Mouse (Mus musculus) lung, embryonic 16.5 days (tissue): ENCODE measurements around the gene Dab2ip. TPM values are rescaled to one million over a fixed set of nuclear protein-coding genes. Genes with fewer than 3 reads are reported as not detected.

Source experiments
- ATAC-seq: fragments of 200-750 bp; cut with Nextera tagmentation; 2 replicates; pipeline ENCODE4 v1.8.0; 2017; ENCODE audit warnings: low read depth, mild to moderate bottlenecking, moderate library complexity
- H3K27ac ChIP-seq: fragments of 300-500 bp; sonication (generic); 2 replicates; pipeline ENCODE4 v1.5.1; 2014; ENCODE audit warnings: mild to moderate bottlenecking, control low read depth, low read length
- H3K27me3 ChIP-seq: fragments of 300-500 bp; sonication (generic); 2 replicates; pipeline ENCODE4 v1.6.1; 2014; ENCODE audit warnings: low read depth, low read length, mixed read lengths; ENCODE audit not compliant: control insufficient read depth, insufficient read depth
- H3K36me3 ChIP-seq: fragments of 300-500 bp; sonication (generic); 2 replicates; pipeline ENCODE4 v1.6.1; 2014; ENCODE audit warnings: low read length; ENCODE audit not compliant: control insufficient read depth, insufficient read depth
- H3K4me1 ChIP-seq: fragments of 300-500 bp; sonication (generic); replicated peaks from 2 replicates; pipeline ENCODE4 v1.6.1; 2014; ENCODE audit warnings: low read length, mixed read lengths; ENCODE audit not compliant: control insufficient read depth, insufficient read depth
- H3K4me2 ChIP-seq: fragments of 300-500 bp; sonication (generic); 2 replicates; pipeline ENCODE4 v1.6.1; 2014; ENCODE audit warnings: low read depth, low read length, control low read depth
- H3K4me3 ChIP-seq: fragments of 300-500 bp; sonication (generic); 2 replicates; pipeline ENCODE4 v1.5.1; 2014; ENCODE audit warnings: mild to moderate bottlenecking, low read length, control low read depth
- H3K9ac ChIP-seq: fragments of 300-500 bp; sonication (generic); 2 replicates; pipeline ENCODE4 v1.6.1; 2014; ENCODE audit warnings: low read length, control low read depth
- H3K9me3 ChIP-seq: fragments of 300-500 bp; sonication (generic); 2 replicates; pipeline ENCODE4 v1.6.1; 2016; ENCODE audit warnings: low read length; ENCODE audit not compliant: control insufficient read depth
- WGBS: fragments of 180-500 bp; shearing (Covaris S2); extraction: QIAGEN DNeasy Blood & Tissue Kit; methylation state at CpG from one replicate; pipeline ENCODE4 v1.1.7; 2014; 5-methylcytosine and 5-hydroxymethylcytosine counted together
- polyA plus RNA-seq: library from polyadenylated mRNA; unstranded; fragments of >200 nt; fragmentation: Nextera tagmentation; extraction: Ambion mirVana; gene quantifications from 2 replicates; pipeline ENCODE4 v1.2.1, GENCODE M21; 2015

Gene Dab2ip
- polyA plus RNA-seq, 1 experiment from 2014 or later, result 34.2 TPM

- Histone ChIP-seq H3K27ac (no peak overlapping the region), H3K36me3 (no peaks in the 10 kb centered on the region), H3K9me3 (no peaks in the 10 kb centered on the region), H3K9ac (no peak overlapping the region), H3K4me3 (no peak overlapping the region), H3K4me1 (no peaks in the 10 kb centered on the region), H3K27me3 (no peaks in the 10 kb centered on the region), H3K4me2 (no peak overlapping the region)
- 84% methylated on average over 12 of the region's 12 CpGs for WGBS
- no peak for ATAC-seq
These were observed 211.3 kb downstream of the Dab2ip start for GRCm38 (mm10) chr2:35769398-35769797.

GRCm38 (mm10) chr2:35770541-35770940 lies 212.5 kb downstream of the Dab2ip start:
- Histone ChIP-seq H3K4me1 (peaks cover 3% of the 10 kb centered on the region), H3K4me3 (no peak overlapping the region)
- WGBS, result 73% methylated on average over 2 of the region's 2 CpGs

GRCm38 (mm10) chr2:35775651-35776055 lies 217.6 kb downstream of the Dab2ip start:
- Histone ChIP-seq H3K27me3 (no peaks in the 10 kb centered on the region), H3K9ac (no peak overlapping the region), H3K4me2 (no peak overlapping the region), H3K27ac (no peak overlapping the region), H3K36me3 (no peaks in the 10 kb centered on the region), H3K4me1 (peaks cover 9% of the 10 kb centered on the region), H3K4me3 (no peak overlapping the region), H3K9me3 (no peaks in the 10 kb centered on the region)
- WGBS, result 16% methylated on average over 5 of the region's 5 CpGs
- ATAC-seq, result peak; percentile 87

More at GRCm38 (mm10) chr2:35770541-35770940, 212.5 kb downstream of the Dab2ip start:
- H3K27me3 ChIP-seq, result no peaks in the 10 kb centered on the region
- H3K36me3 ChIP-seq, result no peaks in the 10 kb centered on the region
- H3K4me2 ChIP-seq, result no peak overlapping the region
- H3K27ac ChIP-seq, result no peak overlapping the region
- H3K9me3 ChIP-seq, result no peaks in the 10 kb centered on the region
- no peak overlapping the region for H3K9ac ChIP-seq
- no peak for ATAC-seq

- Histone ChIP-seq H3K36me3 (no peaks in the 10 kb centered on the region), H3K9me3 (no peaks in the 10 kb centered on the region), H3K9ac (no peak overlapping the region), H3K4me2 (no peak overlapping the region), H3K4me1 (peaks cover 9% of the 10 kb centered on the region), H3K27me3 (no peaks in the 10 kb centered on the region), H3K4me3 (no peak overlapping the region), H3K27ac (no peak overlapping the region)
- no peak for ATAC-seq
- 71% methylated on average over 9 of the region's 9 CpGs for whole genome bisulfite sequencing
These were observed 218.9 kb downstream of the Dab2ip start for GRCm38 (mm10) chr2:35776935-35777334.

- no peak for ATAC-seq
- no peak overlapping the region for H3K9ac ChIP-seq
- no peak overlapping the region for H3K4me2 ChIP-seq
- H3K27me3 ChIP-seq, result no peaks in the 10 kb centered on the region
- peaks cover 9% of the 10 kb centered on the region for H3K4me1 ChIP-seq
- H3K4me3 ChIP-seq, result no peak overlapping the region
- no peaks in the 10 kb centered on the region for H3K9me3 ChIP-seq
- H3K36me3 ChIP-seq, result no peaks in the 10 kb centered on the region
- WGBS, result 76% methylated on average over 5 of the region's 5 CpGs
- H3K27ac ChIP-seq, result no peak overlapping the region
These were observed 221.2 kb downstream of the Dab2ip start for GRCm38 (mm10) chr2:35779266-35779665.

Other genes starting within 250 kb of the Dab2ip start
- gene Stom, start 221.3 kb upstream of the Dab2ip start, polyA plus RNA-seq, result 67.1 and 75.1 TPM in 2 replicates
- gene 4930568D16Rik, start 190.5 kb upstream of the Dab2ip start, polyA plus RNA-seq, result not detected in 2 replicates
- not detected in 2 replicates for gene 4930402F06Rik, start 161.1 kb upstream of the Dab2ip start, polyA plus RNA-seq
- 21.6 and 21.9 TPM in 2 replicates for gene Ggta1, start 95.0 kb upstream of the Dab2ip start, polyA plus RNA-seq